Mouse (Mus musculus): ENCODE measurements around the gene Nubp1.

Nubp1 gene

DNA sequence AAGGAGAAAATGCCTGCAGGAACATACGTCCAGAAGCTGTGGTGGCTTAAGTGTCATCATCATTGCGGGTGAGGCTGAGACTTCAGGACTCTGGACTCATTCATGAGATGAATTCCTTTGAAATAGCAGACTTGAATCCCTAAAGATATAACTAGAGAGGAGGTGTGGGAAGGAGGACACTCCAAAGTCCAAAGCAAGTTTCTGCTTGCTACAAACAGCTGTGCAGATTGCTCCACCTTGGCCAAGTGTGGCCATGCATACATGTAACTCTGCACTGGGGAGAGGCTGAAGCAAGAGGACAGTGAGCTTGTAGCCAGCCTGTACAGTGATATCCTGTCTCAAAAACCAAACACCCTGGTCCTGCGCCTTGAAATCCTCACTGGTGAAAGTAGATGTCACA lies 60.2 kb downstream of the Nubp1 start:
- no peaks in the 10 kb centered on the region for H3K36me3 ChIP-seq (ENCODE audit: control insufficient read depth, insufficient read depth, low read length, poor library complexity, severe bottlenecking)
- no peaks in the 10 kb centered on the region for H3K27me3 ChIP-seq (ENCODE audit: control insufficient read depth, insufficient read depth, low read length, poor library complexity, severe bottlenecking)
- DNase-seq (ENCODE audit: low read depth, low spot score): no peak

Measured in splenic B cell, adult 2 months (primary cell).